Mouse (Mus musculus) hindbrain, embryonic 14.5 days (tissue): Measurements from ENCODE around the gene Pcdh20. TPM values are rescaled to one million over a fixed set of nuclear protein-coding genes. Genes with fewer than 3 reads are reported as not detected.

Experiments used
- ATAC-seq: fragments of 200-750 bp; cut with Nextera tagmentation; 2 replicates; pipeline ENCODE4 v1.8.0; 2017; ENCODE audit warnings: moderate number of reproducible peaks, mild to moderate bottlenecking, moderate TSS enrichment, moderate library complexity; ENCODE audit not compliant: low FRiP score
- DNase-seq: peaks from one replicate; pipeline ENCODE4 v3.0.0-alpha.2; 2015; ENCODE audit warnings: low spot score
- H3K27ac ChIP-seq: fragments of 300-500 bp; sonication (generic); 2 replicates; pipeline ENCODE4 v1.5.1; 2014; ENCODE audit warnings: mild to moderate bottlenecking, moderate library complexity
- H3K27me3 ChIP-seq: fragments of 300-500 bp; sonication (generic); 2 replicates; pipeline ENCODE4 v1.6.1; 2014; ENCODE audit warnings: mild to moderate bottlenecking, low read length, mixed read lengths; ENCODE audit not compliant: control insufficient read depth, insufficient read depth
- H3K36me3 ChIP-seq: fragments of 300-500 bp; sonication (generic); replicated peaks from 2 replicates; pipeline ENCODE4 v1.6.1; 2014; ENCODE audit not compliant: control insufficient read depth, insufficient read depth
- H3K4me1 ChIP-seq: fragments of 300-500 bp; sonication (generic); replicated peaks from 2 replicates; pipeline ENCODE4 v1.6.1; 2014; ENCODE audit warnings: antibody characterized with exemption, low read length, mixed read lengths; ENCODE audit not compliant: control insufficient read depth, insufficient read depth
- H3K4me2 ChIP-seq: fragments of 300-500 bp; sonication (generic); replicated peaks from 2 replicates; pipeline ENCODE4 v1.6.1; 2014; ENCODE audit warnings: mild to moderate bottlenecking, moderate library complexity
- H3K4me3 ChIP-seq: fragments of 300-500 bp; sonication (generic); replicated peaks from 2 replicates; pipeline ENCODE4 v1.5.1; 2014; ENCODE audit warnings: mild to moderate bottlenecking, low read length
- H3K9ac ChIP-seq: fragments of 300-500 bp; sonication (generic); 2 replicates; pipeline ENCODE4 v1.6.1; 2014
- H3K9me3 ChIP-seq: fragments of 300-500 bp; sonication (generic); 2 replicates; pipeline ENCODE4 v1.6.1; 2016; ENCODE audit warnings: low read length; ENCODE audit not compliant: control insufficient read depth
- WGBS: fragments of 180-500 bp; shearing (Covaris S2); extraction: QIAGEN DNeasy Blood & Tissue Kit; methylation state at CpG from one replicate; pipeline ENCODE4 v1.1.7; 2014; 5-methylcytosine and 5-hydroxymethylcytosine counted together
- polyA plus RNA-seq: library from polyadenylated mRNA; unstranded; fragments of >200 nt; fragmentation: Nextera tagmentation; extraction: Ambion mirVana; gene quantifications from 2 replicates; pipeline ENCODE4 v1.2.1, GENCODE M21; 2014

Gene Pcdh20
- 3.8 and 6.6 TPM in 2 replicates for polyA plus RNA-seq

DNA sequence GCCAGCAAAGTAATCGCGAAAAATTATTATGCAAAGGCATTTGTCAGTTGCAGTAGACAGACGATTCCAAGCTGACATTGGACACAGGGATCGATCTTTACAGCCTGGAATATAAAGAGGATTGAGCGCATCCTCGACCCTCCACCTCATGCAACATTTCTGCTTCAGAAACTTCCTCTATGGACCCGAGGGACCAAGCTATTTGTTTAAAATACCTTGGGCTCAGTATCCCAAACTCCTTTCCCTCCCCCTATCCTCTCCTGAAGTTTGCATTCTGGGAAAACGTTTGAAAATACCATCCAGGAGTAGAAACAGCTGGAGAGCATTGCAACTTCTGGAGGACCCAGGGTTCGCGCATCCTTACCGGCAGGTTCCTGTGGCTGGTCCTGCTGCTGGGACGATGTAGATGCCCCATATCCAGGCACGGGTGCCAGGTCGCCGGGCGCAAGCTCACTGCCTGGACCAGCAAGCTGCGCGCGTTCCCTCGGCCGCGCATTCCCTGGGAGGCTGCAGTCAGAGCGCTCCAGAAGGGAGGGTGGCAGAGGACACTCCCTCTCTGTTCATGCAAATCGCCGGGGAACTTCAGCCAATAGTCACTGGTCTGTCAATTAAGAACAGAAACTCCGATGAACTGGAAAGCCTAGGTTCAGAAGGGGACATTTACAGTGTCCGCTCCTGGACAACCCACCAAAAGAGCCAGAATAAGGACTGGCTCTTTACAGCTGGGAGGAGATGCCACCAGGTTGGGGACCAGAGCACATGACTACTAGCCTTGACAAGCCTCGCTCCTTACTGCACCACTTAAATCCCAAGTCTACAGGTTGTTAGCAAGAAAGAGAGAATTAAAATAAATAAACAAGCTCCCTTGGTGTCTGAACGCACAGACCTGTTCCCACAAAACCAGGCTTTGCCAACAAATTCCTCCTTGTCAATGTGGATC is at the start of gene Pcdh20:
Gene Pcdh20 (minus strand): TSS at position 902 of the 940 bp plus-strand sequence.
- no peaks in the 10 kb centered on the region for H3K27me3 ChIP-seq

DNA sequence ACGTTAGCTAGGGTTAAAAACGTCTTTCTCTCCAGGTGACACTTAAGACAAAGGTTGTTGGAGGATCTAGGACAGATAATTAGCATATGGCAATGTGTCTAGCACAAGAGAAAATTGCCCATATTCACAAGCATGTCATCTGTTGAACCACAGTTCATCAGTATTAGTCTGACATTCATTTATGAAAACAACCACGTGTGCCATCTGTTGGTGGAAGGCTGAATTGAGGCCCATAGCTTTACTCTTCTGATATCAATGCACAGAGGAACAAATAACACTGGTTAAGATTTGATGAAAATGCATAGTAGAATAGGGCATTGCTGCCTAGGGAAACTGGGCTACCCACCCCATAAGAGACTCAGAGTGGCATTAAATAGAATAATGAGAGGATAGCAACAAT is 8.7 kb upstream of the Pcdh20 start:
- Histone ChIP-seq H3K4me2 (no peak overlapping the region), H3K9me3 (no peaks in the 10 kb centered on the region), H3K27ac (no peak overlapping the region), H3K9ac (no peak overlapping the region), H3K4me3 (no peak overlapping the region), H3K36me3 (no peaks in the 10 kb centered on the region), H3K4me1 (no peaks in the 10 kb centered on the region), H3K27me3 (no peaks in the 10 kb centered on the region)
- DNase-seq (peak; percentile 75), ATAC-seq (peak; percentile 37; the same call in 1 of the 2 replicates)
- 49% methylated on average over 3 of the region's 3 CpGs for WGBS

More for the DNA sequence above, at the start of gene Pcdh20:
- peaks cover 7% of the 10 kb centered on the region for H3K4me1 ChIP-seq
- 1% methylated on average over 29 of the region's 29 CpGs for WGBS
- no peaks in the 10 kb centered on the region for H3K9me3 ChIP-seq
- H3K4me2 ChIP-seq = peak within 1 kb of the TSS; percentile 97
- H3K4me3 ChIP-seq = peak within 1 kb of the TSS; percentile 51
- peak within 1 kb of the TSS; percentile 46 for H3K9ac ChIP-seq
- H3K36me3 ChIP-seq = no peaks in the 10 kb centered on the region
- ATAC-seq (peak; percentile 76; the same call in 1 of the 2 replicates), DNase-seq (no peak)
- no peak within 1 kb of the TSS for H3K27ac ChIP-seq

DNA sequence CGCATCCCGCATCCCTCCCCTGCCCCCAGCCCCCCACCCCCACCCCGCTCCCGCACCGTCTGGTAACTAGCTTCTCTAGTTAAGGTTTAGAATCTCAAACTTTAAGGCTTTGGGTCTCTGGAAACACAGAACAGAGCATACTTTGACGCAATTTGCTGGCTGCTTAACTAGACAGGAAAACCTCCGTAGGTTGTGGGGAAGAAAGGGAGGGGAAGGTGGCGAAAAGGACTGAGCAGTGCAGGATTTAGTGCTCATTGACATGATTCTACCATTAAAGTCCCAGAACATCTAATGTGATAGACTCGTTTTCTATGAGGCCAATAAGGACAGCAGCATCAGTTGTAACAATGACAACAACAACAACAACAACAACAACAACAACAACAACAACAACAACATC is 1.2 kb downstream of the Pcdh20 start:
- ATAC-seq (peak; percentile 44), DNase-seq (no peak)
- peak overlapping the region; percentile 97 for H3K4me2 ChIP-seq
- peaks cover 7% of the 10 kb centered on the region for H3K4me1 ChIP-seq
- H3K36me3 ChIP-seq = no peaks in the 10 kb centered on the region
- H3K9me3 ChIP-seq = no peaks in the 10 kb centered on the region
- H3K9ac ChIP-seq = peak overlapping the region; percentile 46
- no peak overlapping the region for H3K27ac ChIP-seq
- 1% methylated on average over 9 of the region's 9 CpGs for WGBS
- H3K27me3 ChIP-seq = no peaks in the 10 kb centered on the region
- peak overlapping the region; percentile 51 for H3K4me3 ChIP-seq

DNA sequence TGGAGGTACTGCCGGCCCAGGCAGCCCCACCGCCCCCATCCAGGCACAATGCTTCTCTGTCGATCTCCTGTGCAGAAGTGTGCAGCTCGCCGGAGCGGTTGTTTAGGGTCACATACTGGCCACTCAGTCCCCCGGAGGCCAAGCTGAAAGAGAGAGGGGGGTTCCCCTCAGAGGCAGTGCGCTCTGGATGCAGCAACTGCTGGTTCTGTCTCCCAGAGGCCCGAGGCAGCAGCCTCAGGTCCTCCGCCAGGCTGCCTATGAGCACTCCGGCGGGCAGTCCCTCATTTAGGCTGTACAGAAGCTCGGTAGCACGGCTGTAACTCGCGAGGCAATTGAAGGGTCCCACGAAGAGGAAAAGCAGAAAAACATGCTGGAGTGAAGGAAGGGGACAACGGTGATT is 1.8 kb downstream of the Pcdh20 start:
- ATAC-seq (peak; percentile 78), DNase-seq (no peak)
- H3K36me3 ChIP-seq = no peaks in the 10 kb centered on the region
- H3K27me3 ChIP-seq = no peaks in the 10 kb centered on the region
- H3K4me1 ChIP-seq = peaks cover 7% of the 10 kb centered on the region
- 2% methylated on average over 18 of the region's 18 CpGs for WGBS
- peak overlapping the region; percentile 46 for H3K9ac ChIP-seq
- no peak overlapping the region for H3K27ac ChIP-seq
- H3K4me2 ChIP-seq = peak overlapping the region; percentile 97
- peak overlapping the region; percentile 51 for H3K4me3 ChIP-seq
- H3K9me3 ChIP-seq = no peaks in the 10 kb centered on the region

DNA sequence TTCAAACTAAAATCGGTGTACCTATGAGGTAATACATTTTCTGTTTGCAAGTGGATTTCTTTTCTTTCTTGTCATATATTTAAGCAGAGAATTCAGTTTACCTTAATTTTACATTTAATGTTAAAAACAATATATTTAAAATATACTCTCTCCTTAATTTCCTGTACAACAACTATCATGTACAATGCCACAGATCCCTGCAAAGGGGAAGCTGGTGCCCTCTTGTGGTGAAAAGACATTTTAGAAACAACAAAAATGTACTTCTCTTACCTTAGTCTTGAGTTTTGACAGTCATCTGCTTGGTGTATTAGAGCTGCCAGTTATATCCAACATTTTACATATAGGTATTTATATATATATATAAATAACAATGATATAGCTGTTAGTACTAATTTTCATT is 4.8 kb downstream of the Pcdh20 start:
- H3K36me3 ChIP-seq = no peaks in the 10 kb centered on the region
- no peak overlapping the region for H3K4me2 ChIP-seq
- no peaks in the 10 kb centered on the region for H3K27me3 ChIP-seq
- H3K4me1 ChIP-seq = peaks cover 7% of the 10 kb centered on the region
- DNase-seq (peak; percentile 78), ATAC-seq (no peak)
- H3K9me3 ChIP-seq = no peaks in the 10 kb centered on the region
- H3K27ac ChIP-seq = no peak overlapping the region
- H3K4me3 ChIP-seq = no peak overlapping the region
- H3K9ac ChIP-seq = no peak overlapping the region
- 96% methylated on average over 1 of the region's 1 CpGs for WGBS

DNA sequence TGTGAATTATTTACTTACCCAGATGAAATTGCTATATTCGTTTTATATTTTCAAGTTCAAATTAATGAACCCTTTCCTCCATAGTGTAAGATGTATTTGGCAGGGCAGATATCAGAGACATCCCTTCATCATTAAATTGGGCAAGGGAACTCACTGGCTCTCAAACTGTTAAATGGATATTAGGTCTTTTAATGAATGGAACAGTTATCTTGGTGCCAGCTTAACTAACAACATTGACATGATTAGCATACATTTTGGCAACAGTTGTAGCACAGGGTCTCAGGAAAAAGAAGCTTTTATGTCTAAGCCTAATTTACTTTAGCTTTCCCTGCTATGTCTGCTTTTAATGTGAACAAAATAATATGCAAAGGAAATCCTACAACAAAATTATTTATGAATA is 6.8 kb downstream of the Pcdh20 start:
- Histone ChIP-seq H3K27ac (no peak overlapping the region), H3K9ac (no peak overlapping the region), H3K4me1 (no peaks in the 10 kb centered on the region; the same call in 1 of the 2 replicates), H3K36me3 (no peaks in the 10 kb centered on the region), H3K27me3 (no peaks in the 10 kb centered on the region), H3K4me3 (no peak overlapping the region), H3K4me2 (no peak overlapping the region), H3K9me3 (no peaks in the 10 kb centered on the region)
- no peak; the same call in 1 of the 2 replicates for ATAC-seq
- no peak for DNase-seq
- 66% methylated on average over 1 of the region's 1 CpGs for WGBS

DNA sequence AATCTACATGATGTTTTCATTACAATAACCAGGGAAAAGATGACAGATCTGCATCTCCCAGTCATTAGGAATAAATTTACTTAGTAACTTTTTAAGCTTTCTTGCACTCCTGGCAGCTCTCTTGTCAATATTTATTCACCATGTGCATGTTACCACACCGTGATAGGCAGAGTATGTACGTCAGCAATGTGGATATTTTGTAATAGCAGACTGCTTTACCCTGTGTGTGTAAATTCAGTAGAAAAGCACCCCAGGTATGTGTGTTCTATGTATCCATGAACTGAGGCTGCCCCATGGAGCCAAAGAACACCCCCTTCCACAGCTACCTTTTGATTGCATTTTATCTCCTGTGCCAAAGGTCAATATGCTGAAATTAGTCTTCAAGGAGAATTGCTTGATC is 7.8 kb downstream of the Pcdh20 start:
- no peaks in the 10 kb centered on the region for H3K9me3 ChIP-seq
- WGBS = 81% methylated on average over 2 of the region's 2 CpGs
- no peaks in the 10 kb centered on the region for H3K27me3 ChIP-seq
- no peak overlapping the region for H3K4me3 ChIP-seq
- H3K27ac ChIP-seq = no peak overlapping the region
- no peak overlapping the region for H3K4me2 ChIP-seq
- H3K4me1 ChIP-seq = no peaks in the 10 kb centered on the region
- no peak for DNase-seq
- no peak overlapping the region for H3K9ac ChIP-seq
- no peak for ATAC-seq
- no peaks in the 10 kb centered on the region for H3K36me3 ChIP-seq

DNA sequence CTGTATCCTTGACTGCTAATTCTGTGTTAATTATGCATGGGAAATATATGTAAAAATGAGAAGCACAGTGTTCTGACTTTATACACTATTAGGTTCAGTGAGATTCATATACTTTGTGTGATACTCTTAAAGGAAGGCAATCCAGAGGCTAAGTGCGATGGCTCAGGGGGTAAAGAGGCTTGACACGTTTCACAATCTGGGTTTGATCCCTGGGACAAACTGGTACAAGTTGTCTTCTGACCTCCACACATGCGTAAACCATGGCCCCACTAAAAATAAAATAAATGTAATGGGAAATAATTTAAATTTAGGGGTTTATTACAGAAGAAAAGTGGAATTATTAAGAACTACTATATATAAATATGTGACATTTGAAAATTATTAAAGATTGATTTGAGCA is 8.3 kb downstream of the Pcdh20 start:
- H3K4me1 ChIP-seq = no peaks in the 10 kb centered on the region
- no peaks in the 10 kb centered on the region for H3K36me3 ChIP-seq
- no peak overlapping the region for H3K9ac ChIP-seq
- no peaks in the 10 kb centered on the region for H3K9me3 ChIP-seq
- no peak overlapping the region for H3K27ac ChIP-seq
- ATAC-seq (no peak), DNase-seq (no peak)
- H3K27me3 ChIP-seq = no peaks in the 10 kb centered on the region
- H3K4me2 ChIP-seq = no peak overlapping the region
- H3K4me3 ChIP-seq = no peak overlapping the region
- WGBS = 86% methylated on average over 3 of the region's 3 CpGs

DNA sequence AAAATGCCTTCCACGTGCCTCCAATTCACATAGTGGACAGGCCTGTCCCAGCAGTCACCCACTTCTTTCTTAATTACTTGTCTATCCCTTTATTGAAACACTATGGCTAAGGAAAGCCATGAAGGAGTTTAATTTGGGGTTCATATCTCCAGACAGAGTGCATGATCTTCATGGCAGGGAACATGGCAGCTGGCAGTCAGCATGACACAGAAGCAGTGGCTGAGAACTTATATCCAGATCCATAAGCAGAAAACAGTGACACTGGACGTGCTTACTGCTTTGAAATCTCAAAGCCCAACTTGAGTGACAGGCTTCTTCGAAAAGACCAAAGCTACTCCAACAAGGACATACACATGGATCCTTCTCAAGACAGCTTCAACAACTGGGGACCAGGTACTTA is 10.5 kb downstream of the Pcdh20 start:
- DNase-seq (no peak), ATAC-seq (no peak)
- no peaks in the 10 kb centered on the region for H3K27me3 ChIP-seq
- no peaks in the 10 kb centered on the region for H3K4me1 ChIP-seq
- no peaks in the 10 kb centered on the region for H3K36me3 ChIP-seq
- H3K4me2 ChIP-seq = no peak overlapping the region
- no peak overlapping the region for H3K4me3 ChIP-seq
- H3K9me3 ChIP-seq = no peaks in the 10 kb centered on the region
- H3K9ac ChIP-seq = no peak overlapping the region
- 83% methylated on average over 3 of the region's 3 CpGs for WGBS
- no peak overlapping the region for H3K27ac ChIP-seq
